Mouse (Mus musculus) heart, adult 2 months (tissue): ENCODE measurements around the gene Rhbg.

Source experiments
- CTCF ChIP-seq: fragments of 200-600 bp; IDR thresholded peaks from 2 replicates; pipeline ENCODE4 v1.8.1; 2022; ENCODE audit warnings: antibody characterized with exemption, mild to moderate bottlenecking, moderate library complexity
- POLR2A ChIP-seq: fragments of 200-500 bp; IDR thresholded peaks from 2 replicates; pipeline ENCODE4 v1.6.1; 2011; ENCODE audit warnings: mild to moderate bottlenecking, low read depth, low read length, control low read depth; ENCODE audit not compliant: insufficient read depth

- TF ChIP-seq CTCF (no peak), POLR2A (no peak)
Observed at GRCm38 (mm10) chr3:88228906-88229305, 25.6 kb downstream of the Rhbg start.
